Mouse (Mus musculus): ENCODE measurements at regions not wholly inside any gene's neighbourhood (a gene's known extent, or its start where the extent isn't known, plus 50 kb on each side); places are given as distances from the start of the nearest gene placed in this dataset.

DNA sequence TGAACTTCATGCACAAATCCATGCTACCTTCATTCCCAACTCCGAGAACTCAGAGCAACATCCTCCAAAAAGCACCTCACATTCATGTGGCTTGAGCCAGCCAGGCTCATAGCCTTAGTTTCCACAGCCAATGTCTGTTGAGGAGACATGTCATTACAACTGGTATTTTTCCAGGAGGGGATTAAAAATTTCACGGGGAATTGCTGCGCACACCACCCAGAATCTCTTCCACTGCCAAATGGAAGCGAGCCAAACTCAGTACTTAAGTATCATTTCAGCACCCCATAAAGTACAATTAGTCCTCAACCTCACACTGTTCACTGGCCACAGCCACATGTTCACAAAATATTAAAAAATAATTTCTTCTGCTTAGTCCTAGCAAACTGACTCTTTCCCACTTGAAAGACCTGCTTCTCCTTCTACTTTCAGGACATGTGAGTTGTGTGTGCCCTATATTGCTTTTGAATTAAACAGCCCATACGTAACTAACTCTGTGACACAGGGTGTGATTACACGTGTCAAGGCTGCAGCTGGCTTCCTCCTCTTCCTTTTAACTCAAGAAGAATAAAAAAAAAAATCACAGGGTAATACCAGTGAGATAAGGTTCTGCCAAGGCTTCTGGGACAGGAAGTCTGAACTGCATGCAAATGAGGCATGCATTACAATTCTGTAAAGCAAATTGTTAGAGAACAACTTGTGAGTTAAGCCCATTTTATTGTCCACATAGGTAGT lies 157.8 kb downstream of the Cox18 start:
- no peak for TF ChIP-seq CTCF (IDR thresholded peaks at IDR 0.05; ENCODE audit: insufficient read depth, low read length)
- no peak for TF ChIP-seq POLR2A (IDR thresholded peaks at IDR 0.05; ENCODE audit: borderline replicate concordance, extremely low read depth, low read depth, low read length)
